Mouse (Mus musculus): ENCODE measurements around the gene Tmem131.

DNA sequence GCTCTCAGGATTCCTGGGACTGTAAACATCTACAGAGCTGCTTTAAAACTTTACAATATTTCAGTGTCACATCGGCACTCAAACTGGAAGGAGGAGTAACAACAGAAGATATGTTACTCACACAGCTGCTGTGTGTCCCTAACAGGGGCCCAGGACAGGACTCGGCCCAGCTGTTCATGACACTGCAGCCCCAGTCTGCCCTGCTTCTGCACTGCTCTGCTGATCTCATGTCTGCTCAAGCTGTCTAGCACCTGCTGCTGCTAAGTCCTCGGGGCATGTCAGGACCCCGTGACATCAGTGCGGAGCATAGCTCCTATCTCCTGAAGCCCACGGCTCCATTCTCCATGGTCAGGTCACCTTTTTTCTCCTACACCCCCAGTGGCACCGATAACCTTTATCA is 146.8 kb downstream of the Tmem131 start:
- TF ChIP-seq GATA2 (IDR thresholded peaks at IDR 0.05; ENCODE audit: borderline replicate concordance, low read depth, low read length), result no peak
- no peak for TF ChIP-seq CTCF (IDR thresholded peaks at IDR 0.05; ENCODE audit: low read depth, low read length)
- TF ChIP-seq GATA1 (IDR thresholded peaks at IDR 0.05; ENCODE audit: borderline replicate concordance, low read length), result no peak
- no peak for TF ChIP-seq TAL1 (conservative IDR thresholded peaks at IDR 0.05; ENCODE audit: low read depth, low read length)
- no peak for TF ChIP-seq POLR2AphosphoS5 (IDR thresholded peaks at IDR 0.05; ENCODE audit: insufficient replicate concordance, low read depth, low read length)

Measured in G1E (cell line).